Mouse (Mus musculus): ENCODE results near the gene 4933415A04Rik.

4933415A04Rik gene

DNA sequence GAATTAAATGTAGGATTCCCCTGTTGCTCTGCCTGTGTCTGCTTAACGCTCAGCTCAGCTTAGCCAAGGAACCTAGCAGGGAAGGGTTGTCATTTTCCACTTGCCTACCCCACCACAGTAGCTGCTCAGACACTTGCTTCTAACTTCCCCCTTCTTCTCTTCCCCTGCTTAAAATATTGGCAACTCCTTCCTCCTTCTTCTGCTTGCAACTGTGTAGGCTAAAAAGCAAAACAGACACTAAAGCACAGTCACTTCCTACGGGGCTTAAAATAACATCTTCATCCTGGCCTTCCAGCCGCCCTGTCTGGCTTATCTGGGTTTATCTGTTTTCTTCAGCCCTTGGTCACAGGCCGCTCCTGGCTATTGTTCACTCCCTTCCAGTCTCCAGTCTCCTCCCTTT, 45.7 kb downstream of the 4933415A04Rik start:
- DNase-seq (ENCODE audit: extremely low spot score, low spot score), result no peak

DNA sequence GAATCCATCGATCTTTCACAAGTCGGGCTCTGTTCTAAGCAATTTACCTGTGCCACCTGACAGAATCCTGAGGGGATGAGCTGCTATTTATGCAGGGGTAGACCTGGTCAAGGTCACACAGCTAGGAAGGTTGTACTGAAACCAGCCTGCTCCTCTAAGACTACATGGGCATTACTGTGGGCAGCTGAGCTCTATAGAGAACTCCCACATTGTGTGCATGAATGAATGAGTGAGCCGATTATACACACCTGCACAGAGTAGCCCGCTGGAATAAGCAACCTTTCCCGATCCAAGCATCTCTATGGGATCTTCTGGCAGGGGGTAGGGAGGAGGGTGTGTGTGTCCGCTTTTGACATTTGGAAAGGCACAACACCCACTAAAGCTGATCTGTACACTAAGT, 46.3 kb downstream of the 4933415A04Rik start:
- no peak for DNase-seq (ENCODE audit: extremely low spot score, low spot score)

DNA sequence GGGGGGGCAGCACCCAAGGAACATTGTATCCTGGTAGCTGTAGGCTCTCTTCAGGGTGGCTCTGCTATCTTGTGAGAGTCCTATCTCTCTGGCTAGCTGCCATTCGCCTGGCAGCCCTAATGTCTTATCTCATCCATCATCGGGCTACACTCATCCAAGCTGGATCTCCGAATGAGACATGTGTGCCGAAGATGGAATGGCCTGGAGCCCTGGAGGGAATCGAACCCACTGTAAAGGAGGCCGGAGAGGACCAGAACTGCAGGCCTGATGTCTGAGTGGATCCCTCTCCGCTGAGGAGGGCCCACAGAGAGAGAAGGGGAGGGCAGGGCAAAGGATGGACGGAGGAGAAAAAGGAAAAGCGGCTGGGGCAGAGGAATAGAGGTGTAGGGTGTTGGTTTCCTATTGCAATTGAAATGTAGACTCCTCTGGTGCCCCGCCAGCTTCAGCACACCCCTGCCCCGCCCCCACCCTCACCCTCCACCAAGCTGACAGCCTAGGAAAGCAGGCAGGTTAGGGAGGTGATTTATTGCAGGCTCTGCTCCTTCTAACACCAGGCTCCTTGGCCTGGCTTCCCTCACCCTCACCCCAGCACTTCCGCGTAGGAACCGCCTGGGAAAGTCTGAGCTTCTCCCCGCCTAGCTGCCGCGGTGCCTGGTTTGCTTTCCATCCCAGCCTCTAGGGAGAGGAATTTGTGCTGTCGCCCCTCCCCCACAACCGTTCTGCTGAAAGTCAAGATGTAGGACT, 47.0 kb downstream of the 4933415A04Rik start:
- DNase-seq (ENCODE audit: extremely low spot score, low spot score), result peak; percentile 70

DNA sequence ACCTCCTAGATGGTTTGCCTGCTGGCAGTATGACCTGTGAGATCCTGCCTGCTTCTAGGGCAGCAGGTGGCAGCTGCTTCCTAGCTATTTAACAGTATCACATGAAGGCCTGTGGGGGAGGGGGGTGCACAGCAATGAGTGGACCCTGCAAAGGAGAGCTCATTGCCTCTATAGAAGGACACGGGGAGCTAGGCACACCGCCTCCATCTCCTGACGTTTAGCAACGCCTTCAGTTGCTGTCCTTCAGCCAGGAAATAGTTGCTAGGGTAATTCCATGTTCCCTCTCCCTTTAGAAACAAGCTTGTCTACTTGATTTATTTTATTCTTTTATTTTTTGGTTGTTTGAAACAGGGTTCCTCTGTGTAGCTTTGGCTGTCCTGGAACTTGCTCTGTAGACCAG, 49.9 kb downstream of the 4933415A04Rik start:
- DNase-seq (ENCODE audit: extremely low spot score, low spot score), result no peak

DNA sequence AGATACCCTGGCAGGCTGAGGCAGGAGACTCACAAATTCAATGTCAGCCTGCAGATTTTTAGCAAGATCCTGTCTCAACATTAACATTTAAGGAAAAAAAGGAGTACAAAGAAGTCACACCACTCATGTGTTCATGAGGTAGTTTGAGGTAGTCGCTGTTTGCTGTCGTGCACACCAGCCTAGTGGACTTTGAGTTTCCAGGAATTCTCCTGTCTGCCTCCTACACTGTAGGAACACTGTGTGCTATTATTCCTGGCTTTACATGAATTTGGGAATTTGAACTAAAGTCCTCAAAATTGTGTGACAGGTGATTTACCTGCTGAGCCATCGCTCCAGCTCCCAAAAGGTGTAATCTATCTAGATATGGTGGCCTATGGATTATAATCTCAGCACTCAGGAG, 51.6 kb downstream of the 4933415A04Rik start:
- no peak for DNase-seq (ENCODE audit: extremely low spot score, low spot score)
